Mouse (Mus musculus): ENCODE measurements around the gene Kif14.

DNA sequence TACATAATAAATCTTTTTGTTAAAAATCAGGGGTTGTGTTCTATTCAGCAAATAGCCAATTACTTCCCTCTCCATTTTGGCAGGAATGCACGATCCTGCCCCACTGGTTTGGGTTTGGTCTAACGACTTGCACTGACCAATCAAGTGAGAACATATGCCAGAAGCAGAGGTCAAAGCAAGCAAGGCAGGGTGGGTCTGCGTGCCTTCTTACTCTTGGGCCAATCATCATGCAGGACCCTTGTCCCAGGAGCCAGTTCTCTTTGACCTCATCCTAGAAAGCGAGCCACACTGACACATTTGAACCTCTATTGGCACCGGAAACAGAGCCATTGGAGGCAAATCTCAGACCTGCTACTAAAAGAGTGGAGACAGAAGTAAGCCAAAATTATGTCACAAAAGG, 15.9 kb upstream of the Kif14 start:
- TF ChIP-seq CTCF (IDR thresholded peaks at IDR 0.05; ENCODE audit: borderline replicate concordance, insufficient read depth, low read length): no peak
- TF ChIP-seq POLR2A (IDR thresholded peaks at IDR 0.05; ENCODE audit: low read depth, low read length): no peak
